Mouse (Mus musculus): ENCODE data around the gene Spint4. TPM values are rescaled to one million over a fixed set of nuclear protein-coding genes. Genes with fewer than 3 reads are reported as not detected.

Spint4 gene
- total and polyA plus RNA-seq, 3 experiments = not detected

DNA sequence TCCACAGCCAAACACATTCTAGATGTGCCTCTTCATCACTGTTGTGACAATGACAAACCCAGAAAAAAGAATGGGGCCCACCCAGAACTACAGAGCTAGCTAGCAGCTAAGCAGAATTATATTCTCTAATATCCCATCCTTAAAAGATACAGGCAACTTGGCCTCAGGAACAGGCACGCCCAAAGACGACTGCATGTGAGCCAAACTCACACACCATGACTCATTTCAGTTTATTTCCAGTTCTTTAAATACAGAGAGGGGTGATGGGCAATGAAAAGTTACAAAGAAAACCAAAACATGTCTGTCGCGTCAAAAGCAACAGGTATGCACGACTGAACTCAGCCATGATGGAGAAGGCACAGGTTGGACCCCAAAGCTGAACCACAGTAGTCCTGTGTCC lies 37.1 kb downstream of the Spint4 start:
- Histone ChIP-seq H3K4me3 (replicated peaks in 1 of 3; ENCODE audit: low read depth in 2 of 3, low read length in 2 of 3, poor library complexity in 1 of 3) (no peak overlapping the region), H3K79me2 (replicated peaks; ENCODE audit: control insufficient read depth, extremely low read depth, insufficient read depth, poor library complexity, severe bottlenecking) (no peaks in the 10 kb centered on the region), H3K9me3 (replicated peaks; ENCODE audit: low read length) (no peaks in the 10 kb centered on the region), H3K9ac (ENCODE audit: insufficient read depth, low read depth) (no peak overlapping the region), H3K36me3 (replicated peaks in 1 of 2; ENCODE audit: control insufficient read depth in 1 of 2, insufficient read depth in 1 of 2, low read length in 1 of 2) (no peaks in the 10 kb centered on the region), H3K27me3 (replicated peaks) (peaks cover 90% of the 10 kb centered on the region), H3K4me1 (ENCODE audit: control insufficient read depth in 1 of 2, insufficient read depth in 2 of 2) (no peaks in the 10 kb centered on the region), H3K4me2 (ENCODE audit: insufficient read depth, low read depth, poor library complexity, severe bottlenecking) (no peak overlapping the region), H3K27ac (ENCODE audit: insufficient read depth, low read depth) (no peak overlapping the region)
- DNase-seq (ENCODE audit: extremely low read depth) = no peak
- dilution Hi-C loops (cut with MboI; ENCODE audit: extremely low pct_ligation_motif_present, extremely low pct_unique_long_range_greater_than_20kb, low sequenced_read_pairs) = no loop called here
- in situ Hi-C loops (cut with MboI; ENCODE audit: low pct_ligation_motif_present, low pct_unique_long_range_greater_than_20kb, low sequenced_read_pairs) = loop anchor here (25.0 kb wide), 1 partner anchor 323 kb away; the partner anchor contains the start of genes Matn4 and Rbpjl
- TF ChIP-seq NRF1 (IDR thresholded peaks at IDR 0.05; ENCODE audit: low read depth, low read length) (no peak), PAX5 (IDR thresholded peaks at IDR 0.05; ENCODE audit: low read length) (no peak), E2F4 (IDR thresholded peaks at IDR 0.05; ENCODE audit: insufficient replicate concordance, low read depth, low read length) (no peak), JUND (conservative IDR thresholded peaks at IDR 0.05; ENCODE audit: low read depth, low read length) (no peak), CHD1 (IDR thresholded peaks at IDR 0.05; ENCODE audit: low read depth, low read length) (no peak), MAZ (IDR thresholded peaks at IDR 0.05; ENCODE audit: low read depth, low read length) (no peak), UBTF (IDR thresholded peaks at IDR 0.05; ENCODE audit: low read depth, low read length) (no peak), ZMIZ1 (IDR thresholded peaks at IDR 0.05; ENCODE audit: low read depth, low read length) (no peak), RCOR1 (conservative IDR thresholded peaks at IDR 0.05; ENCODE audit: low read depth, low read length) (no peak), EP300 (IDR thresholded peaks at IDR 0.05; ENCODE audit: low read length) (no peak), ELF1 (IDR thresholded peaks at IDR 0.05; ENCODE audit: low read depth, low read length) (no peak), RAD21 (IDR thresholded peaks at IDR 0.05; ENCODE audit: low read depth, low read length) (no peak), USF2 (conservative IDR thresholded peaks at IDR 0.05; ENCODE audit: low read depth, low read length) (no peak), ZNF384 (IDR thresholded peaks at IDR 0.05; ENCODE audit: low read depth, low read length) (no peak), JUN (IDR thresholded peaks at IDR 0.05; ENCODE audit: insufficient read depth, low read depth, low read length) (no peak), BHLHE40 (IDR thresholded peaks at IDR 0.05; ENCODE audit: low read depth, low read length) (no peak), SIN3A (IDR thresholded peaks at IDR 0.05; ENCODE audit: low read length) (no peak)

DNA sequence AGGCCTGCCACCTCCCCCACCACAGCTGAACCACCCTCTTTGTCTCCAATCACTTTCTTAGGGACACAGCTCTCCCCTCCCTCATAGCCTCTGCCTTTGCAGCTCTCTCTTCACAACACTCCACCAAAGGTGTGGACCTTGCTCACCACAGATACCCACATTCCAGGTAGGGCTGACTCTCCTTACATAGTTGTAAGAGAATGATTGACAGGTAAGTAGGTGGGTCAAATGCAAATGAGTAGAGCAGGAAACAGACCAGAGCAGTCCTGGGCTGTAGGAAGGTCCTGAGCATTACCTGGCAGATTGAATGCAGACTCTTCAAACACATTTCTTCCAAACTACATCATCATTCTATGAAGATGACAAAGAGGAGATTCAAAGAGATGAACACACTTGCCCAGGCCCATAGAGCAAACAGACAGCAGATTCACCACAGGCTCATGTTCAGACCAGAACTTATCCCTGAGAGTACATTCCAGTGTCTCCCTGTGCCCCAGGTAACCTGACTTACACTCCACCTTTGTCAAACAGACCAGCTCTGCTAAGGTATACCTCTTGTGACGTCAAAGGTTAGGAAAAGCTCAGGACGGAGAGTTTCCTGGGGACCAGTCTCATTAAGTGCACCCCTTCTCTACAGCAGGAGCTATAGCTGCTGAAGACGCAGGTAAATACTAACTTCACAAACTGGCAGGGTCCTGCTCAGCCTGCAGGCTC lies 39.2 kb downstream of the Spint4 start:
- no peak for DNase-seq (ENCODE audit: extremely low read depth)
- no peaks in the 10 kb centered on the region for H3K36me3 ChIP-seq (replicated peaks in 1 of 2; ENCODE audit: control insufficient read depth in 1 of 2, insufficient read depth in 1 of 2, low read length in 1 of 2)
- in situ Hi-C loops (cut with MboI; ENCODE audit: low pct_ligation_motif_present, low pct_unique_long_range_greater_than_20kb, low sequenced_read_pairs) (loop anchor here (25.0 kb wide), 1 partner anchor 325 kb away; the partner anchor contains the start of genes Matn4 and Rbpjl), dilution Hi-C loops (cut with MboI; ENCODE audit: extremely low pct_ligation_motif_present, extremely low pct_unique_long_range_greater_than_20kb, low sequenced_read_pairs) (no loop called here)
- H3K4me3 ChIP-seq (replicated peaks in 1 of 3; ENCODE audit: low read depth in 2 of 3, low read length in 2 of 3, poor library complexity in 1 of 3) = no peak overlapping the region
- no peak for TF ChIP-seq TCF12 (IDR thresholded peaks at IDR 0.05; ENCODE audit: low read depth, low read length)
- H3K27ac ChIP-seq (ENCODE audit: insufficient read depth, low read depth) = no peak overlapping the region
- no peaks in the 10 kb centered on the region for H3K79me2 ChIP-seq (replicated peaks; ENCODE audit: control insufficient read depth, extremely low read depth, insufficient read depth, poor library complexity, severe bottlenecking)
- peaks cover 90% of the 10 kb centered on the region for H3K27me3 ChIP-seq (replicated peaks)
- no peaks in the 10 kb centered on the region for H3K4me1 ChIP-seq (ENCODE audit: control insufficient read depth in 1 of 2, insufficient read depth in 2 of 2)
- no peaks in the 10 kb centered on the region for H3K9me3 ChIP-seq (replicated peaks; ENCODE audit: low read length)
- H3K4me2 ChIP-seq (ENCODE audit: insufficient read depth, low read depth, poor library complexity, severe bottlenecking) = no peak overlapping the region
- H3K9ac ChIP-seq (ENCODE audit: insufficient read depth, low read depth) = no peak overlapping the region
